Mouse (Mus musculus): ENCODE data around the gene Map4k2.

- TF ChIP-seq CTCF (IDR thresholded peaks at IDR 0.05; ENCODE audit: low read depth) (no peak), EP300 (optimal IDR thresholded peaks at IDR 0.05) (no peak)
Measured at GRCm38 (mm10) chr19:6315573-6315972, 25.4 kb upstream of the Map4k2 start.

Data from stomach, postnatal 0 days (tissue).